Mouse (Mus musculus) embryonic facial prominence, embryonic 14.5 days (tissue): ENCODE results near the gene Olfm1. TPM values are rescaled to one million over a fixed set of nuclear protein-coding genes. Genes with fewer than 3 reads are reported as not detected.
A peak's percentile ranks its signal among the peaks of the same experiment; 100 is the strongest.

Experiments used
- ATAC-seq: fragments of 200-750 bp; cut with Nextera tagmentation; 2 replicates; pipeline ENCODE4 v1.8.0; 2017; ENCODE audit warnings: low read depth, moderate number of reproducible peaks, moderate TSS enrichment
- DNase-seq: peaks from one replicate; pipeline ENCODE4 v3.0.0-alpha.2; 2015; ENCODE audit warnings: low spot score
- H3K27ac ChIP-seq: fragments of 300-500 bp; sonication (generic); replicated peaks from 2 replicates; pipeline ENCODE4 v1.5.1; 2014; ENCODE audit warnings: low read depth, mild to moderate bottlenecking, low read length, moderate library complexity
- H3K27me3 ChIP-seq: fragments of 300-500 bp; sonication (generic); replicated peaks from 2 replicates; pipeline ENCODE4 v1.6.1; 2014; ENCODE audit warnings: low read length; ENCODE audit not compliant: control insufficient read depth, insufficient read depth
- H3K36me3 ChIP-seq: fragments of 300-500 bp; sonication (generic); 2 replicates; pipeline ENCODE4 v1.6.1; 2014; ENCODE audit warnings: low read length, mixed read lengths; ENCODE audit not compliant: control insufficient read depth, insufficient read depth
- H3K4me1 ChIP-seq: fragments of 300-500 bp; sonication (generic); 2 replicates; pipeline ENCODE4 v1.6.1; 2014; ENCODE audit warnings: antibody characterized with exemption, low read length; ENCODE audit not compliant: control insufficient read depth, insufficient read depth
- H3K4me2 ChIP-seq: fragments of 300-500 bp; sonication (generic); 2 replicates; pipeline ENCODE4 v1.6.1; 2014; ENCODE audit warnings: low read depth, mild to moderate bottlenecking, low read length, moderate library complexity, mixed read lengths
- H3K4me3 ChIP-seq: fragments of 300-500 bp; sonication (generic); 2 replicates; pipeline ENCODE4 v1.5.1; 2014; ENCODE audit warnings: low read depth, mild to moderate bottlenecking, low read length
- H3K9ac ChIP-seq: fragments of 300-500 bp; sonication (generic); 2 replicates; pipeline ENCODE4 v1.6.1; 2014; ENCODE audit warnings: low read depth, mild to moderate bottlenecking, low read length, moderate library complexity, mixed read lengths
- H3K9me3 ChIP-seq: fragments of 300-500 bp; sonication (generic); 2 replicates; pipeline ENCODE4 v1.6.1; 2016; ENCODE audit warnings: low read length; ENCODE audit not compliant: control insufficient read depth
- WGBS: fragments of 180-500 bp; shearing (Covaris S2); extraction: QIAGEN DNeasy Blood & Tissue Kit; methylation state at CpG from one replicate; pipeline ENCODE4 v1.1.7; 2014; 5-methylcytosine and 5-hydroxymethylcytosine counted together
- polyA plus RNA-seq: library from polyadenylated mRNA; unstranded; fragments of >200 nt; fragmentation: Nextera tagmentation; extraction: Ambion mirVana; gene quantifications from 2 replicates; pipeline ENCODE4 v1.2.1, GENCODE M21; 2014

The Olfm1 gene
- polyA plus RNA-seq, result 45.1 and 46.1 TPM in 2 replicates

- peak; percentile 69 for DNase-seq
- Histone ChIP-seq H3K27me3 (peaks cover 29% of the 10 kb centered on the region), H3K4me2 (peak within 1 kb of the TSS; percentile 81), H3K9ac (peak within 1 kb of the TSS; percentile 62), H3K27ac (no peak within 1 kb of the TSS), H3K9me3 (no peaks in the 10 kb centered on the region), H3K36me3 (no peaks in the 10 kb centered on the region), H3K4me3 (peak within 1 kb of the TSS; percentile 57), H3K4me1 (peaks cover 4% of the 10 kb centered on the region)
- peak; percentile 78 for ATAC-seq
- under 1% methylated on average over 34 of the region's 76 CpGs for WGBS
These were observed at the start of gene Olfm1 for GRCm38 (mm10) chr2:28192821-28193689. Olfm1 (plus strand) TSS chr2:28192992.

GRCm38 (mm10) chr2:28143417-28144045 is 49.3 kb upstream of the Olfm1 start:
- Histone ChIP-seq H3K4me1 (peaks cover 5% of the 10 kb centered on the region), H3K4me2 (no peak overlapping the region), H3K4me3 (no peak overlapping the region), H3K9ac (no peak overlapping the region), H3K27ac (no peak overlapping the region), H3K36me3 (no peaks in the 10 kb centered on the region), H3K9me3 (no peaks in the 10 kb centered on the region), H3K27me3 (no peaks in the 10 kb centered on the region)
- DNase-seq (no peak), ATAC-seq (no peak)
- WGBS, result 65% methylated on average over 13 of the region's 13 CpGs

GRCm38 (mm10) chr2:28145702-28146101 is 47.1 kb upstream of the Olfm1 start:
- ATAC-seq, result no peak
- 58% methylated on average over 5 of the region's 5 CpGs for WGBS
- Histone ChIP-seq H3K4me2 (no peak overlapping the region), H3K4me1 (no peaks in the 10 kb centered on the region), H3K27ac (no peak overlapping the region), H3K9me3 (no peaks in the 10 kb centered on the region), H3K36me3 (no peaks in the 10 kb centered on the region), H3K9ac (no peak overlapping the region), H3K27me3 (no peaks in the 10 kb centered on the region), H3K4me3 (no peak overlapping the region)
- DNase-seq, result no peak

- DNase-seq, result no peak
- 74% methylated on average over 4 of the region's 4 CpGs for WGBS
- ATAC-seq, result no peak
- no peak overlapping the region for H3K9ac ChIP-seq
- H3K9me3 ChIP-seq, result no peaks in the 10 kb centered on the region
- H3K4me3 ChIP-seq, result no peak overlapping the region
- H3K4me1 ChIP-seq, result no peaks in the 10 kb centered on the region
- H3K4me2 ChIP-seq, result no peak overlapping the region
- no peaks in the 10 kb centered on the region for H3K36me3 ChIP-seq
- no peaks in the 10 kb centered on the region for H3K27me3 ChIP-seq
- no peak overlapping the region for H3K27ac ChIP-seq
These were observed 46.6 kb upstream of the Olfm1 start for GRCm38 (mm10) chr2:28146152-28146551.

- Histone ChIP-seq H3K9me3 (no peaks in the 10 kb centered on the region), H3K4me1 (no peaks in the 10 kb centered on the region), H3K9ac (no peak overlapping the region), H3K4me2 (no peak overlapping the region), H3K27me3 (no peaks in the 10 kb centered on the region), H3K4me3 (no peak overlapping the region), H3K36me3 (no peaks in the 10 kb centered on the region), H3K27ac (no peak overlapping the region)
- ATAC-seq (no peak), DNase-seq (no peak)
- 63% methylated on average over 4 of the region's 4 CpGs for WGBS
These were observed 46.1 kb upstream of the Olfm1 start for GRCm38 (mm10) chr2:28146685-28147084.

- no peak overlapping the region for H3K4me3 ChIP-seq
- no peak for ATAC-seq
- 82% methylated on average over 5 of the region's 5 CpGs for WGBS
These were observed 45.5 kb upstream of the Olfm1 start for GRCm38 (mm10) chr2:28147248-28147794.

GRCm38 (mm10) chr2:28149688-28150087 is 43.1 kb upstream of the Olfm1 start:
- ATAC-seq (peak; percentile 42; the same call in 1 of the 2 replicates), DNase-seq (peak; percentile 17)
- no peaks in the 10 kb centered on the region for H3K4me1 ChIP-seq
- no peak overlapping the region for H3K4me3 ChIP-seq
- H3K27me3 ChIP-seq, result no peaks in the 10 kb centered on the region
- H3K4me2 ChIP-seq, result no peak overlapping the region
- no peak overlapping the region for H3K9ac ChIP-seq
- H3K27ac ChIP-seq, result no peak overlapping the region
- no peaks in the 10 kb centered on the region for H3K9me3 ChIP-seq
- WGBS, result 60% methylated on average over 11 of the region's 11 CpGs
- no peaks in the 10 kb centered on the region for H3K36me3 ChIP-seq

More at GRCm38 (mm10) chr2:28147248-28147794, 45.5 kb upstream of the Olfm1 start:
- H3K27me3 ChIP-seq, result no peaks in the 10 kb centered on the region
- no peaks in the 10 kb centered on the region for H3K4me1 ChIP-seq
- no peaks in the 10 kb centered on the region for H3K36me3 ChIP-seq
- DNase-seq, result no peak
- H3K4me2 ChIP-seq, result no peak overlapping the region
- no peaks in the 10 kb centered on the region for H3K9me3 ChIP-seq
- no peak overlapping the region for H3K9ac ChIP-seq
- no peak overlapping the region for H3K27ac ChIP-seq

- DNase-seq, result no peak
- Histone ChIP-seq H3K4me3 (no peak overlapping the region), H3K27ac (no peak overlapping the region), H3K9ac (no peak overlapping the region), H3K4me1 (no peaks in the 10 kb centered on the region), H3K9me3 (no peaks in the 10 kb centered on the region), H3K4me2 (no peak overlapping the region), H3K27me3 (no peaks in the 10 kb centered on the region), H3K36me3 (no peaks in the 10 kb centered on the region)
- ATAC-seq, result no peak
- WGBS, result 42% methylated on average over 7 of the region's 7 CpGs
These were observed 32.2 kb upstream of the Olfm1 start for GRCm38 (mm10) chr2:28160568-28160967.
